Mouse (Mus musculus) retina, postnatal 1 day (tissue): ENCODE data around the gene Twf2.
A peak's percentile ranks its signal among the peaks of the same experiment; 100 is the strongest.

Experiments
- DNase-seq: peaks from one replicate; pipeline ENCODE4 v3.0.0-alpha.2; 2012

Twf2 gene

GRCm38 (mm10) chr9:106179964-106180363, 22.9 kb upstream of the Twf2 start:
- no peak for DNase-seq

- no peak for DNase-seq
Measured at GRCm38 (mm10) chr9:106182146-106182545, 20.8 kb upstream of the Twf2 start.

GRCm38 (mm10) chr9:106183996-106184395, 18.9 kb upstream of the Twf2 start:
- DNase-seq = no peak

GRCm38 (mm10) chr9:106191355-106191754, 11.6 kb upstream of the Twf2 start:
- no peak for DNase-seq

- DNase-seq = no peak
Measured at GRCm38 (mm10) chr9:106192024-106192423, 10.9 kb upstream of the Twf2 start.

- no peak for DNase-seq
Measured at GRCm38 (mm10) chr9:106192998-106193397, 9.9 kb upstream of the Twf2 start.

- no peak for DNase-seq
Measured at GRCm38 (mm10) chr9:106193930-106194807, 8.7 kb upstream of the Twf2 start.

- DNase-seq = peak; percentile 48
Measured at GRCm38 (mm10) chr9:106195693-106196092, 7.2 kb upstream of the Twf2 start.

- DNase-seq = no peak
Measured at GRCm38 (mm10) chr9:106197081-106197713, 5.7 kb upstream of the Twf2 start.

- DNase-seq = no peak
Measured at GRCm38 (mm10) chr9:106197732-106198131, 5.2 kb upstream of the Twf2 start.

GRCm38 (mm10) chr9:106198962-106199458, 3.9 kb upstream of the Twf2 start:
- DNase-seq = peak; percentile 75

GRCm38 (mm10) chr9:106199535-106200272, 3.2 kb upstream of the Twf2 start, which contains the start of gene Ppm1m:
Gene Ppm1m (minus strand): TSS chr9:106199746.
- no peak for DNase-seq

- no peak for DNase-seq
Measured at GRCm38 (mm10) chr9:106201895-106202294, 1.0 kb upstream of the Twf2 start.

- no peak for DNase-seq
Measured at GRCm38 (mm10) chr9:106203990-106204851, 1.3 kb downstream of the Twf2 start.

GRCm38 (mm10) chr9:106205713-106206290, 2.9 kb downstream of the Twf2 start:
- DNase-seq = no peak

- no peak for DNase-seq
Measured at GRCm38 (mm10) chr9:106206515-106206914, 3.6 kb downstream of the Twf2 start.

- no peak for DNase-seq
Measured at GRCm38 (mm10) chr9:106208181-106208580, 5.3 kb downstream of the Twf2 start.

GRCm38 (mm10) chr9:106209954-106210353, 7.0 kb downstream of the Twf2 start:
- DNase-seq = no peak

- DNase-seq = no peak
Measured at GRCm38 (mm10) chr9:106210853-106211609, 8.1 kb downstream of the Twf2 start.

- peak; percentile 93 for DNase-seq
Measured at GRCm38 (mm10) chr9:106211680-106212593, 9.0 kb downstream of the Twf2 start.
